Mouse (Mus musculus) heart, postnatal 0 days (tissue): ENCODE data around the gene Cpvl.

Experiments
- CTCF ChIP-seq: IDR thresholded peaks from 2 replicates; pipeline ENCODE4 v1.5.1; 2016; ENCODE audit warnings: antibody characterized with exemption, control low read depth, low read depth
- EP300 ChIP-seq: IDR thresholded peaks from 2 replicates; pipeline ENCODE4 v1.6.1; 2016; ENCODE audit warnings: antibody characterized with exemption, low read depth

DNA sequence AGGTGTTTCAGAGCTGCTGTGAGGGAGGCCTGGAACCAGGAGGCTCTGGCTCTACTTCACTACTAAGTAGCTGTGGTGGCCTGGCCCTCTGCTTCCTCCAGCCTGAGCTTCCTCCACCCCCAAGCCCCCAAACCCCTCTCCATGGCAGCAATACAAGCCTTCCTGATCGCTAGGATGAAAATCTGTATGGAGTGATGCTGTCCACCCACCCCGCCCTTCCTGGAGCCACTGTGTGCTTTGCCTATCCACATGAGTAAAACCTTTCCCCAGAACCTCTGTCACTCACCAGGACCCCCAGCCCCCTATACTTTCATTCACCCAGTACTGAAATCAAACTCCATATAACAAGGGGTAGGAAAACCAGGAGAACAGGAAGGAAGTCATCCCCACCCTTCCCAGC is 22.6 kb downstream of the Cpvl start:
- no peak for TF ChIP-seq CTCF
- no peak for TF ChIP-seq EP300
